Mouse (Mus musculus) heart, postnatal 10 days (tissue): ENCODE results near the gene Arntl2. TPM values are rescaled to one million over a fixed set of nuclear protein-coding genes. Genes with fewer than 3 reads are reported as not detected.
A peak's percentile ranks its signal among the peaks of the same experiment; 100 is the strongest.

Experiments used
- DNase-seq, 2 experiments: peaks; one replicate each; pipeline ENCODE4 v3.0.0; 2021
- intact Hi-C: fragments of 180-260 bp; cut with DNase I; formaldehyde crosslinking; loops from one replicate; pipeline ENCODE4 v1.15.1; 2025
- total RNA-seq, 2 experiments: library from RNA; stranded (reverse); gene quantifications; 2 replicates each; pipeline ENCODE4 v1.2.3; 2021

Arntl2 gene
- total RNA-seq, 2 experiments from 2014 or later: 1.4 to 1.5 TPM

- DNase-seq: peak; percentile 46 to 61
- intact Hi-C loops: no loop called here
Observed at GRCm38 (mm10) chr6:146776610-146777389, 19.1 kb upstream of the Arntl2 start.

- intact Hi-C loops: no loop called here
- DNase-seq: no peak
Observed at GRCm38 (mm10) chr6:146778055-146778454, 17.8 kb upstream of the Arntl2 start.

GRCm38 (mm10) chr6:146781566-146781965 lies 14.3 kb upstream of the Arntl2 start:
- no peak for DNase-seq
- intact Hi-C loops: no loop called here

GRCm38 (mm10) chr6:146793527-146793926 lies 2.3 kb upstream of the Arntl2 start:
- intact Hi-C loops: no loop called here
- DNase-seq: no peak

- intact Hi-C loops: no loop called here
- peak in 1 of 2 experiments; percentile 13 for DNase-seq
Observed at GRCm38 (mm10) chr6:146795166-146795923, 510 bp upstream of the Arntl2 start.

- intact Hi-C loops: no loop called here
- no peak for DNase-seq
Observed at GRCm38 (mm10) chr6:146797446-146797845, 1.6 kb downstream of the Arntl2 start.

- DNase-seq: no peak
- intact Hi-C loops: no loop called here
Observed at GRCm38 (mm10) chr6:146809991-146810390, 14.1 kb downstream of the Arntl2 start.

- intact Hi-C loops: no loop called here
Observed at GRCm38 (mm10) chr6:146813007-146813406, 17.2 kb downstream of the Arntl2 start.

GRCm38 (mm10) chr6:146820177-146820965 lies 24.5 kb downstream of the Arntl2 start:
- intact Hi-C loops: loop anchor here (10.0 kb wide), 2 partner anchors 294 to 1134 kb away; no protein-coding TSS in a partner anchor

More at GRCm38 (mm10) chr6:146813007-146813406, 17.2 kb downstream of the Arntl2 start:
- DNase-seq: no peak

GRCm38 (mm10) chr6:146821958-146822357 lies 26.1 kb downstream of the Arntl2 start:
- DNase-seq: no peak
- intact Hi-C loops: loop anchor here (10.0 kb wide), 2 partner anchors 293 to 1133 kb away; no protein-coding TSS in a partner anchor

More at GRCm38 (mm10) chr6:146820177-146820965, 24.5 kb downstream of the Arntl2 start:
- no peak for DNase-seq

GRCm38 (mm10) chr6:146824727-146825486 lies 29.1 kb downstream of the Arntl2 start:
- DNase-seq: peak; percentile 62 to 79
- intact Hi-C loops: loop anchor here (2.0 to 10.0 kb wide), 4 partner anchors 170 to 1130 kb away; no protein-coding TSS in a partner anchor

GRCm38 (mm10) chr6:146825487-146825773 lies 29.6 kb downstream of the Arntl2 start:
- no peak for DNase-seq
- intact Hi-C loops: loop anchor here (2.0 to 10.0 kb wide), 4 partner anchors 169 to 1129 kb away; no protein-coding TSS in a partner anchor

GRCm38 (mm10) chr6:146831320-146831719 lies 35.5 kb downstream of the Arntl2 start:
- DNase-seq: no peak
- intact Hi-C loops: no loop called here

GRCm38 (mm10) chr6:146833485-146834314 lies 37.8 kb downstream of the Arntl2 start:
- DNase-seq: peak; percentile 64 to 71

GRCm38 (mm10) chr6:146834342-146834741 lies 38.5 kb downstream of the Arntl2 start:
- no peak for DNase-seq
- intact Hi-C loops: no loop called here

More at GRCm38 (mm10) chr6:146833485-146834314, 37.8 kb downstream of the Arntl2 start:
- intact Hi-C loops: loop anchor here (1.0 to 2.0 kb wide), 3 partner anchors 129 to 161 kb away; no protein-coding TSS in a partner anchor

- no peak for DNase-seq
- intact Hi-C loops: loop anchor here (5.0 kb wide), 1 partner anchor 47 kb away; no protein-coding TSS in a partner anchor
Observed at GRCm38 (mm10) chr6:146835784-146836183, 39.9 kb downstream of the Arntl2 start.

- no peak for DNase-seq
- intact Hi-C loops: loop anchor here (5.0 kb wide), 1 partner anchor 45 kb away; no protein-coding TSS in a partner anchor
Observed at GRCm38 (mm10) chr6:146837316-146837715, 41.5 kb downstream of the Arntl2 start.

- DNase-seq: no peak
- intact Hi-C loops: loop anchor here (5.0 kb wide), 1 partner anchor 44 kb away; no protein-coding TSS in a partner anchor
Observed at GRCm38 (mm10) chr6:146838366-146838765, 42.5 kb downstream of the Arntl2 start.

- intact Hi-C loops: loop anchor here (5.0 kb wide), 1 partner anchor 43 kb away; no protein-coding TSS in a partner anchor
- no peak for DNase-seq
Observed at GRCm38 (mm10) chr6:146838863-146839262, 43.0 kb downstream of the Arntl2 start.
